Mouse (Mus musculus) kidney, postnatal 25 days (tissue): ENCODE data around the gene Ackr4.

Experiments
- DNase-seq, 2 experiments: peaks; one replicate each; pipeline ENCODE4 v3.0.0; 2021; ENCODE audit warnings: mixed read lengths in 2 of 2

Gene Ackr4

DNA sequence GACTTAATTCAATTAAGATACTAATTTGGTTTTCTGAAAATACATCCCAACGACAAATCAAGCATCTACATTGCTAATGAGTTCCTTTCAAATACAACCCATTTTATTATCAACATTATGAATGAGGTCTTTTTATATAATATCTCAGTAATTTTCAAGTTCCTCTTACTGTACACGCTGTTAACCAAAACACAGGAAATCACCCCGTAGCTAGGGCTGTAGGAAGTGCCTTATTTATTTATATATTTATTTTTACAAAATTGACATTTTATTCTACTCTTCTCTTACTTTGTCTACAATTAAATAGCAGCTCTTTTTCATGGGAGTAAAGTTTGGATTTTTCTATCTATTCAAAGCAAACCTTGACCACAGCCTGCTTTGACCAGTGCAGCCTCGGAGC is 87.0 kb downstream of the Ackr4 start:
- DNase-seq = no peak

DNA sequence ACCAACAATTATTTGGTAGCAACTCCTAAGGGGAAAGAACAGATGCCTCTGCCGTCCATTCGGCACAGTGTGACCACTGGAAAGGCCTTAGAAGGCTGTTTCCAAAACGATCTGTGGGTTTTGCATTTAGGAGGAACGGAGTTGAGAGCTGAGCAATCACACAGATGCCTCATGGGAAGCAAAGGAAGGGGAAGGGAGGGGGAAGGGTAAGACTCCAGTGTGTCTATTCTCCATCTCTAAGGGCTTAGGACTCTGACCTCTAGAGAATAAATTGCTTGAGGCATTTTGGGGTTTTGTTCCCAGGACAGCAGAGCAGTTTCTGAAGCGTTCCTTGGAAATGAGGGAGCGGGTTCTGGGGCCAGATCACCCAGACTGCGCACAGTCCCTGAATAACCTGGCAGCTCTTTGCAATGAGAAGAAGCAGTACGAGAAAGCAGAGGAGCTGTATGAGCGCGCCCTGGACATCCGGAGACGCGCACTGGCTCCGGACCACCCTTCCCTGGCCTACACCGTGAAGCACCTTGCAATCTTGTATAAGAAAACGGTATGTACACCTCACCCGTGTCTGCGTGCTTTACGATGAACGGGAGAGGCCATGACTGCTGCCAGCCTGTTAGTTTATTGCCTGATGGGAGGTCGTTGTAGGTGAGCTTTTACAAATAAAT is 87.6 kb downstream of the Ackr4 start:
- no peak for DNase-seq

DNA sequence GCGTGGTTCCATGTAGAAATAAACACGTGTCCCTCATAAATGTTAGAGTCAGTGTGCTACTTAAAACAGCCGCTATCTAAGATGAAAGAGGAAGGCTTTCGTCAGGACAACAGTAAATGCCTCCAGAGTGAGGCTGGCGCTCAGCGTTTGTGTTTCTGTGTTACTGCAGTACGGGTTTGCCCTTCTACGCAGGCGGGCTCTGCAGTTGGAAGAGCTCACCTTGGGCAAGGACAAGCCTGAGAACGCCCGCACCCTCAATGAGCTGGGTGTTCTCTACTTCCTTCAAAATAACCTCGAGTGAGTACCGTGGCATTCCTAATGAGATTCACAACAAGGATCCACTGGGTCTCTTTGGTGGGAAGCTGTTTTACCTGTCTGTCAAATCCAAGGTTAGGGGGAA is 88.5 kb downstream of the Ackr4 start:
- DNase-seq = no peak

DNA sequence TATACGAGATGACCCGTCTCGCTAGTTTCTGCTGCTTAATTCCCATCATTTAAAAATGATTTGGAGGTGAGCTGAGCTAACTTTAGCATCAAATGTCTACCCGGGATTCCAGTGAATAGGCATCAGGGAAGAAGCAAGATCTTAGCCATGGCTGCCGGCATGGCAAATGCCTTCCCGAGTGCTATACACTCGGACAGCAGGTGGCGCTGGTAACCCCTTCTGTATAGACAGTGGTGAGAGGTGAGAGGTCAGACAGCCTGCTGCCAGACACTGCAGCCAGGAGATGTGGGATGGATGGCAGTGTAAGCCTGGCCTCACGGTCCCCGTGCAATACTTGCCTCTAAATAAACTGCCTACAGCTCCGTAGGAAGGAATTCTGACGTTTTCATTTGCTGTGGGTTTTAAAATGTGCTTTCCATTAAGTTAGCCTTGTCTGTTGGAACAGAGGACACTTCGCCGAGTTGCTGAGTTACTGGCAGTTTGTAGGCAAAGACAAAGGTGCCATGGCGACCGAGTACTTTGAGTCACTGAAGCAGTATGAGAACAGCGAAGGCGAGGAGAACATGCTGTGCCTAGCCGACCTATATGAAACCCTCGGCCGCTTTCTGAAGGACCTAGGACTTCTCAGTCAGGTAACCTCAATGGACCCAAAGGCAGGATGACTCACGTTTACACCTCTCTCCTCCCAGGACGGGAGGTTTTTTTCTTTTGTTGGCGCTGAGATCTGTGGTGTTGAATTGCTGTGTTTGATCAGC is 91.3 kb downstream of the Ackr4 start:
- peak; percentile 82 to 89 for DNase-seq

DNA sequence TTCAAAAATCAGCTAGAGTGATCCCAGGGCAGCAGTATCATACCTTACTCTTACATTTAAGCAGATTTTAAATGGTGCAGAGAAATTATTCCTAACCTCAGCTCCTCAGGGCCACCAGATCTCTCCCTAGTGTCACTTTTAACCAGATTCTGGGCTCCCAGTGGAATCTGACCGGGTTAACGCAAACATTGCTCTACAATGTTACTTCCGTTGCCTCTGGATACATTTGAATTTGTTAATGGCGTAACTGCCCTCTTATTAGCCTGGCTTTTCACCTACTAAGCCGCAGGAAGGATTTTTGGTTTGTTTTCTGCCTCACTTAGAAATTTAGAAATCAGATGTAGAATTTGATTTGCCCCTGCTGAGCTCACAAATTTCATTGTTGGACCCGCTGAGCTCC is 92.0 kb downstream of the Ackr4 start:
- no peak for DNase-seq

DNA sequence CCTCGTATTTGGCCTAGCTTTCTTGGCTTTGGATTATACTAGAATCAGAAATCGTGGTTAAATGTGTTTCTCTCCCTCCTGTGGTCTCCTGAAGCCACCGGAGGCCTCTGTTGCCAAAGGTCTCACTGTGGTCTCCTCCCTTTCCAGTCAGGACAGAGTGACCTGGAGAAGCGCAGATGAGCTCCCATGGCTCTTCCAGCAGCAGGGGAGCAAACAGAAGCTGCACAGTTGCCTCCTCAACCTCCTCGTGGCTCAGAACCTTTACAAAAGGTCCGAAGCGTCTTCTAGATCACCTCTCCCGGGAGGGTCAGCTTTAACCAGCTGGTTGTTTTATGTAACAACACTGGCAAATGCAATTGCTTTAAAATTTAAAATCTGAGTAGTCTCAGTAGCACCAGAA is 92.5 kb downstream of the Ackr4 start:
- no peak for DNase-seq
